Comparison of ENCODE assay signal across 14 mouse cellular contexts in the genomic region with DNA sequence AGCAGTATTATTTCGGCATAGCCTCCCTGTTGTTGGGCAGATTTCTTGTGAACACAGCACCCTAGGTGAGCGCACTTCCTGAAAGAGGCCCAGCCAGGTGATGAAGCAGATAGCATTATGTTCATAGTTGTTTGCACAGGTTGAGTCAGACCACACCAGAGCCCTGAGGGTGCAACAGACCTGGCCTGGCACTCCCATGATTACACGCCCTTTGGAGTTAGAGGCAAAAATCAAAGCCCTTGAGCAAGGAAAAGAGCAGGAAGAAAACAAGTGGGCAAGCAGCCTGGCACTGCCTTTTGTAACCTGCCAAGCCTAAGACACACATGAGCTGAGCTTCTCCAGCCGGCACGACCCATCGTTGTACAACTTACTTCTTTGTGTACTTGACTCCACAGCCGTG. TPM values are rescaled to one million over a fixed set of nuclear protein-coding genes. Genes with fewer than 3 reads are reported as not detected.
DNase-seq lines count a peak whose midpoint lies in the region; ATAC-seq lines count a peak whose summit lies in the region.
"Had no signal": no experiment of that assay in that cellular context is flagged by ENCODE, and none has a peak within 500 bp of the region (broad histone marks: within the 10 kb centered on the region; RNA-seq: fewer than 3 reads in every experiment).

No protein-coding gene starts in this region.

- H3K4me3 ChIP-seq in kidney, embryonic 14.5 days (ENCODE audit: low read length) = no peak overlapping the region
- H3K4me3 ChIP-seq: limb, embryonic 12.5 days had no signal

- H3K27me3 ChIP-seq in kidney, embryonic 14.5 days (ENCODE audit: control insufficient read depth, insufficient read depth, low read length) = no peaks in the 10 kb centered on the region
- H3K27me3 ChIP-seq: limb, embryonic 12.5 days had no signal

- no peak overlapping the region for H3K9ac ChIP-seq in kidney, embryonic 14.5 days (ENCODE audit: low read depth, low read length)
- H3K9ac ChIP-seq: limb, embryonic 12.5 days had no signal

- H3K36me3 ChIP-seq in kidney, embryonic 14.5 days (ENCODE audit: control insufficient read depth, insufficient read depth, low read length) = peaks cover 42% of the 10 kb centered on the region

- no peaks in the 10 kb centered on the region for H3K4me1 ChIP-seq in kidney, embryonic 14.5 days (ENCODE audit: control insufficient read depth, insufficient read depth, low read length)
- H3K4me1 ChIP-seq: limb, embryonic 12.5 days had no signal

- 83% methylated on average over 7 of the region's 7 CpGs for WGBS in kidney, embryonic 14.5 days

- no peak for ATAC-seq in kidney, embryonic 14.5 days (ENCODE audit: low FRiP score, low TSS enrichment)
- ATAC-seq: hindbrain, postnatal 0 days had no signal

- H3K9me3 ChIP-seq in kidney, embryonic 14.5 days (ENCODE audit: control insufficient read depth, low read length) = no peaks in the 10 kb centered on the region
- H3K9me3 ChIP-seq: limb, embryonic 12.5 days had no signal

- H3K27ac ChIP-seq in kidney, embryonic 14.5 days (ENCODE audit: low read depth, low read length) = no peak overlapping the region
- H3K27ac ChIP-seq: hindbrain, postnatal 0 days; limb, embryonic 12.5 days had no signal

- peak; percentile 50 for DNase-seq in kidney, adult 11 months
- peak; percentile 74 for DNase-seq in urinary bladder, postnatal 14 days (ENCODE audit: low spot score)
- DNase-seq in urinary bladder, adult 2 months (ENCODE audit: low spot score) = no peak
- peak; percentile 15 for DNase-seq in lung, postnatal 10 days
- peak; percentile 51 to 66 for DNase-seq in urinary bladder, postnatal 36 days (ENCODE audit: low spot score in 2 of 2)
- no peak for DNase-seq in adrenal gland, adult 8-10 months
- no peak for DNase-seq in frontal cortex, postnatal 25 days (ENCODE audit: low spot score in 2 of 2)
- DNase-seq: adrenal gland, postnatal 25 days; right cerebral cortex, postnatal 14 days had no signal

- no peak overlapping the region for H3K4me2 ChIP-seq in kidney, embryonic 14.5 days (replicated peaks; ENCODE audit: low read depth, low read length)
- H3K4me2 ChIP-seq: limb, embryonic 12.5 days had no signal

RNA-seq across cellular contexts. Expression of gene Slfnl1, which starts 15.5 kb away (rescaled TPM):
- not detected in 2 replicates for polyA plus RNA-seq in kidney, embryonic 14.5 days (2014; fragmentation: Nextera tagmentation; extraction: Ambion mirVana)
- polyA plus RNA-seq in urinary bladder, adult 2 months (2012; rRNA removed) = 0.11 TPM in 1 of 2 replicates, not detected in the other
- under 1 TPM; 0.22 to 0.59 (median 0.39) TPM for total RNA-seq in adrenal gland, adult 8-10 months (2022)
- total RNA-seq: heart, adult 18-20 months; megakaryocyte progenitor cell, adult 5-6 weeks had no signal
- polyA plus RNA-seq: hindbrain, postnatal 0 days; limb, embryonic 12.5 days had no signal

RNA-seq across cellular contexts. Expression of gene Ctps, which starts 53.6 kb away (rescaled TPM):
- polyA plus RNA-seq in kidney, embryonic 14.5 days (2014; fragmentation: Nextera tagmentation; extraction: Ambion mirVana) = 80.5 and 102 TPM in 2 replicates
- polyA plus RNA-seq in urinary bladder, adult 2 months (2012; rRNA removed) = 50.6 and 55.6 TPM in 2 replicates
- 10 to 100 TPM; 36.8 to 41.7 (median 39.2) TPM for total RNA-seq in adrenal gland, adult 8-10 months (2022)

Comparison
In these comparisons a context has a peak if more than half of its experiments do, and no peak if none do; other contexts are left out.
1. DNase-seq: peak in kidney, adult 11 months (single experiment), urinary bladder, postnatal 14 days (single experiment), lung, postnatal 10 days (single experiment) and urinary bladder, postnatal 36 days (2 of 2); none in urinary bladder, adult 2 months (single experiment), adrenal gland, adult 8-10 months (single experiment) and frontal cortex, postnatal 25 days (0 of 2).